Mouse (Mus musculus) kidney, postnatal 36 days (tissue): ENCODE data around the gene Was.
A peak's percentile ranks its signal among the peaks of the same experiment; 100 is the strongest.
"Not testable (repeated sequence)": the region's sequence is repeated elsewhere in the genome, so short reads cannot be mapped to it uniquely, and the experiment has no call there.

Experiments used
- DNase-seq, 2 experiments: peaks; one replicate each; pipeline ENCODE4 v3.0.0; 2021 to 2022; ENCODE audit warnings: mixed read lengths in 2 of 2

Gene Was

GRCm38 (mm10) chrX:8073881-8074429, 16.3 kb downstream of the Was start:
- DNase-seq: peak in 1 of 2 experiments; percentile 17

GRCm38 (mm10) chrX:8069166-8069565, 21.1 kb downstream of the Was start:
- no peak for DNase-seq

- not testable (repeated sequence) for DNase-seq
Observed at GRCm38 (mm10) chrX:8051044-8051781, 39.1 kb downstream of the Was start.

GRCm38 (mm10) chrX:8033009-8033408, 57.3 kb downstream of the Was start:
- no peak for DNase-seq
